Mouse (Mus musculus) left cerebral cortex, adult 18-20 months (tissue): ENCODE measurements around the gene Ralgps1. TPM values are rescaled to one million over a fixed set of nuclear protein-coding genes. Genes with fewer than 3 reads are reported as not detected.
"Not testable (repeated sequence)": the region's sequence is repeated elsewhere in the genome, so short reads cannot be mapped to it uniquely, and the experiment has no call there.

Source experiments
- DNase-seq, 2 experiments: peaks; one replicate each; pipeline ENCODE4 v3.0.0; 2021 to 2022; ENCODE audit warnings: low spot score in 2 of 2, mixed read lengths in 1 of 2
- total RNA-seq, 2 experiments: library from RNA; stranded (reverse); gene quantifications; 2 replicates each; pipeline ENCODE4 v1.2.3; 2021

Gene Ralgps1
- total RNA-seq, 2 experiments from 2014 or later, result 63.7 to 63.9 TPM

- not testable (repeated sequence) for DNase-seq
These were observed 48.2 kb downstream of the Ralgps1 start for GRCm38 (mm10) chr2:33323043-33323625.

GRCm38 (mm10) chr2:33321641-33322040 lies 49.6 kb downstream of the Ralgps1 start:
- no peak for DNase-seq

- no peak for DNase-seq
These were observed 50.3 kb downstream of the Ralgps1 start for GRCm38 (mm10) chr2:33321031-33321430.

- DNase-seq, result no peak
These were observed 50.7 kb downstream of the Ralgps1 start for GRCm38 (mm10) chr2:33320568-33320967.

GRCm38 (mm10) chr2:33319934-33320333 lies 51.4 kb downstream of the Ralgps1 start:
- no peak for DNase-seq

GRCm38 (mm10) chr2:33319455-33319854 lies 51.8 kb downstream of the Ralgps1 start:
- no peak for DNase-seq

- DNase-seq, result peak; percentile 59 to 69
These were observed 52.8 kb downstream of the Ralgps1 start for GRCm38 (mm10) chr2:33318491-33318964.

- DNase-seq, result peak; percentile 53 to 63
These were observed 54.8 kb downstream of the Ralgps1 start for GRCm38 (mm10) chr2:33316516-33316915.

- no peak for DNase-seq
These were observed 55.3 kb downstream of the Ralgps1 start for GRCm38 (mm10) chr2:33316063-33316405.

GRCm38 (mm10) chr2:33315233-33316062 lies 55.8 kb downstream of the Ralgps1 start:
- DNase-seq, result peak in 1 of 2 experiments; percentile 44

- DNase-seq, result peak; percentile 21 to 31
These were observed 61.9 kb downstream of the Ralgps1 start for GRCm38 (mm10) chr2:33309426-33309825.

GRCm38 (mm10) chr2:33306565-33306964 lies 64.7 kb downstream of the Ralgps1 start:
- no peak for DNase-seq

GRCm38 (mm10) chr2:33303416-33303947 lies 67.8 kb downstream of the Ralgps1 start:
- DNase-seq, result no peak

- no peak for DNase-seq
These were observed 68.5 kb downstream of the Ralgps1 start for GRCm38 (mm10) chr2:33302828-33303227.

GRCm38 (mm10) chr2:33302405-33302804 lies 68.9 kb downstream of the Ralgps1 start:
- DNase-seq, result no peak

GRCm38 (mm10) chr2:33300371-33301046 lies 70.8 kb downstream of the Ralgps1 start:
- DNase-seq, result peak in 1 of 2 experiments; percentile 28

GRCm38 (mm10) chr2:33298928-33299327 lies 72.4 kb downstream of the Ralgps1 start:
- no peak for DNase-seq

- no peak for DNase-seq
These were observed 76.2 kb downstream of the Ralgps1 start for GRCm38 (mm10) chr2:33295115-33295514.

GRCm38 (mm10) chr2:33292057-33292456 lies 79.2 kb downstream of the Ralgps1 start:
- DNase-seq, result no peak

- no peak for DNase-seq
These were observed 80.8 kb downstream of the Ralgps1 start for GRCm38 (mm10) chr2:33290491-33290890.

- DNase-seq, result no peak
These were observed 82.4 kb downstream of the Ralgps1 start for GRCm38 (mm10) chr2:33288837-33289236.

- no peak for DNase-seq
These were observed 87.6 kb downstream of the Ralgps1 start for GRCm38 (mm10) chr2:33283674-33284073.
